ENCODE assay signal across 19 mouse cellular contexts in the genomic region with DNA sequence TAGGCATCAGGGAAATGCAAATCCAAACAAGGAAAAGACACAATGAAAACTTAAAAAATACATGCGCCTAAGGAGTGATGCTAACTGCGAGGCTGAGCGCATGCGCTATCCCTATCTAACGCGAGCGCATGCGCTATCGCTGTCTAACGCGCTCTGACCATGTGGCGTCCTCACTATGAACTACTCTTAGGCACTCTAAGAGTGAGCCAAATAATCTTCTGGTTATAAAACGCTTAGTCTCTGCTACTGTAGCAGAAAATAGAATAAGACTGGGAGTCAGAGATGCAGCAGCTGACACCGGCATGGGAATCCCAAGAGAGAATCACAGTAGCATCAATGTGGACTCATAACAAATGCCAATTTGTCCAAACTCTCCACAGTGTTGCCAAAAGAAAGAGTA. TPM values are rescaled to one million over a fixed set of nuclear protein-coding genes. Genes with fewer than 3 reads are reported as not detected.
DNase-seq lines count a peak whose midpoint lies in the region; ATAC-seq and TF ChIP-seq lines count a peak whose summit lies in the region.
"Had no signal": no experiment of that assay in that cellular context is flagged by ENCODE, and none has a peak within 500 bp of the region (broad histone marks: within the 10 kb centered on the region; RNA-seq: fewer than 3 reads in every experiment).

No protein-coding gene starts in this region.

- H3K9ac ChIP-seq in hindbrain, embryonic 13.5 days, result no peak overlapping the region
- no peak overlapping the region for H3K9ac ChIP-seq in hindbrain, embryonic 12.5 days
- H3K9ac ChIP-seq in midbrain, postnatal 0 days (replicated peaks; ENCODE audit: low read length, poor library complexity, severe bottlenecking), result no peak overlapping the region
- no peak overlapping the region for H3K9ac ChIP-seq in midbrain, embryonic 13.5 days (replicated peaks)
- H3K9ac ChIP-seq: embryonic facial prominence, embryonic 12.5 days; forebrain, embryonic 15.5 days; heart, embryonic 13.5 days had no signal

- DNase-seq in midbrain, embryonic 10.5 days (ENCODE audit: low spot score), result no peak
- no peak for DNase-seq in midbrain, postnatal 0 days (ENCODE audit: low spot score)
- DNase-seq in adipocyte (ENCODE audit: low spot score), result no peak
- DNase-seq in thymus, postnatal 36 days, result no peak
- DNase-seq: adrenal gland, adult 8-10 months; adrenal gland, postnatal 36 days; cerebellum, adult 11 months; cerebellum, adult 8-10 months; cerebellum, postnatal 14 days; gastrocnemius, postnatal 14 days; heart, postnatal 36 days; kidney, adult 18-20 months had no signal

- H3K9me3 ChIP-seq in hindbrain, embryonic 13.5 days, result no peaks in the 10 kb centered on the region
- no peaks in the 10 kb centered on the region for H3K9me3 ChIP-seq in hindbrain, embryonic 12.5 days (replicated peaks)
- no peaks in the 10 kb centered on the region for H3K9me3 ChIP-seq in midbrain, embryonic 10.5 days (replicated peaks)
- no peaks in the 10 kb centered on the region for H3K9me3 ChIP-seq in midbrain, postnatal 0 days (ENCODE audit: low read length)
- H3K9me3 ChIP-seq in midbrain, embryonic 13.5 days, result no peaks in the 10 kb centered on the region; the same call in 1 of the 2 replicates
- H3K9me3 ChIP-seq: embryonic facial prominence, embryonic 12.5 days; forebrain, embryonic 15.5 days; heart, embryonic 13.5 days had no signal

- no peak for TF ChIP-seq CTCF in midbrain, postnatal 0 days (IDR thresholded peaks at IDR 0.05)

- no peak overlapping the region for H3K4me3 ChIP-seq in hindbrain, embryonic 13.5 days
- H3K4me3 ChIP-seq in hindbrain, embryonic 12.5 days, result no peak overlapping the region
- H3K4me3 ChIP-seq in midbrain, embryonic 10.5 days, result no peak overlapping the region
- H3K4me3 ChIP-seq in midbrain, postnatal 0 days (ENCODE audit: low read depth, low read length), result no peak overlapping the region
- no peak overlapping the region for H3K4me3 ChIP-seq in midbrain, embryonic 13.5 days (replicated peaks)
- H3K4me3 ChIP-seq: embryonic facial prominence, embryonic 12.5 days; forebrain, embryonic 15.5 days; heart, embryonic 13.5 days had no signal

- WGBS in hindbrain, embryonic 13.5 days, result 91% methylated on average over 14 of the region's 14 CpGs
- WGBS in hindbrain, embryonic 12.5 days, result 94% methylated on average over 14 of the region's 14 CpGs
- 94% methylated on average over 14 of the region's 14 CpGs for WGBS in midbrain, embryonic 10.5 days
- WGBS in midbrain, postnatal 0 days, result 81% methylated on average over 14 of the region's 14 CpGs
- 91% methylated on average over 14 of the region's 14 CpGs for WGBS in midbrain, embryonic 13.5 days

- 0 out of 2 replicates have a peak, but pooled peaks cover 4% of the 10 kb centered on the region for H3K27me3 ChIP-seq in hindbrain, embryonic 13.5 days
- H3K27me3 ChIP-seq in hindbrain, embryonic 12.5 days, result no peaks in the 10 kb centered on the region
- peaks cover 28% of the 10 kb centered on the region for H3K27me3 ChIP-seq in midbrain, embryonic 10.5 days (ENCODE audit: low read depth, poor library complexity, severe bottlenecking)
- H3K27me3 ChIP-seq in midbrain, postnatal 0 days (ENCODE audit: insufficient read depth, low read length), result no peaks in the 10 kb centered on the region
- H3K27me3 ChIP-seq in midbrain, embryonic 13.5 days, result peaks cover 29% of the 10 kb centered on the region
- H3K27me3 ChIP-seq: embryonic facial prominence, embryonic 12.5 days; forebrain, embryonic 15.5 days had no signal

- ATAC-seq in hindbrain, embryonic 13.5 days (ENCODE audit: low FRiP score), result no peak
- ATAC-seq in hindbrain, embryonic 12.5 days (ENCODE audit: low FRiP score), result no peak
- no peak for ATAC-seq in midbrain, postnatal 0 days (ENCODE audit: low FRiP score)
- no peak for ATAC-seq in midbrain, embryonic 13.5 days
- ATAC-seq: forebrain, embryonic 15.5 days; inflammation-experienced regulatory T-cells, adult 6 months had no signal

- H3K27ac ChIP-seq in hindbrain, embryonic 13.5 days, result peak overlapping the region; percentile 48; the same call in 1 of the 2 replicates
- no peak overlapping the region for H3K27ac ChIP-seq in hindbrain, embryonic 12.5 days
- H3K27ac ChIP-seq in midbrain, embryonic 10.5 days (replicated peaks), result 0 out of 2 replicates have a peak overlapping the region, but pooled peaks have one; percentile 10
- H3K27ac ChIP-seq in midbrain, postnatal 0 days (ENCODE audit: low read depth, low read length), result no peak overlapping the region
- H3K27ac ChIP-seq in midbrain, embryonic 13.5 days, result peak overlapping the region; percentile 55
- H3K27ac ChIP-seq: embryonic facial prominence, embryonic 12.5 days; forebrain, embryonic 15.5 days; heart, embryonic 13.5 days had no signal

- peaks cover 18% of the 10 kb centered on the region for H3K4me1 ChIP-seq in hindbrain, embryonic 13.5 days (replicated peaks)
- peaks cover 15% of the 10 kb centered on the region; the same call in 1 of the 2 replicates for H3K4me1 ChIP-seq in hindbrain, embryonic 12.5 days
- H3K4me1 ChIP-seq in midbrain, embryonic 10.5 days, result peaks cover 19% of the 10 kb centered on the region
- H3K4me1 ChIP-seq in midbrain, postnatal 0 days (ENCODE audit: insufficient read depth, low read length), result 0 out of 2 replicates have a peak, but pooled peaks cover 2% of the 10 kb centered on the region
- H3K4me1 ChIP-seq in midbrain, embryonic 13.5 days (replicated peaks), result peaks cover 19% of the 10 kb centered on the region
- H3K4me1 ChIP-seq: embryonic facial prominence, embryonic 12.5 days; forebrain, embryonic 15.5 days; heart, embryonic 13.5 days had no signal

- H3K36me3 ChIP-seq in hindbrain, embryonic 13.5 days, result no peaks in the 10 kb centered on the region
- H3K36me3 ChIP-seq in hindbrain, embryonic 12.5 days, result no peaks in the 10 kb centered on the region
- H3K36me3 ChIP-seq in midbrain, embryonic 10.5 days, result no peaks in the 10 kb centered on the region
- no peaks in the 10 kb centered on the region for H3K36me3 ChIP-seq in midbrain, postnatal 0 days (ENCODE audit: insufficient read depth, low read length)
- H3K36me3 ChIP-seq in midbrain, embryonic 13.5 days, result no peaks in the 10 kb centered on the region
- H3K36me3 ChIP-seq: embryonic facial prominence, embryonic 12.5 days; forebrain, embryonic 15.5 days; heart, embryonic 13.5 days had no signal

- no peak overlapping the region for H3K4me2 ChIP-seq in hindbrain, embryonic 13.5 days
- H3K4me2 ChIP-seq in hindbrain, embryonic 12.5 days (replicated peaks), result no peak overlapping the region
- H3K4me2 ChIP-seq in midbrain, postnatal 0 days (ENCODE audit: low read depth, low read length, poor library complexity, severe bottlenecking), result no peak overlapping the region
- no peak overlapping the region for H3K4me2 ChIP-seq in midbrain, embryonic 13.5 days (replicated peaks)
- H3K4me2 ChIP-seq: forebrain, embryonic 15.5 days had no signal

RNA-seq across cellular contexts. Expression of a gene that starts 48.2 kb away (rescaled TPM):
- 35.6 TPM in 2 replicates for polyA plus RNA-seq in hindbrain, embryonic 13.5 days (2015; fragmentation: Nextera tagmentation; extraction: Ambion mirVana)
- polyA plus RNA-seq in hindbrain, embryonic 12.5 days (2016; fragmentation: Nextera tagmentation; extraction: Ambion mirVana), result 36.8 and 40.9 TPM in 2 replicates
- 40.4 and 41.7 TPM in 2 replicates for polyA plus RNA-seq in midbrain, embryonic 10.5 days (2016; fragmentation: Nextera tagmentation; extraction: Ambion mirVana)
- 21.8 and 35.2 TPM in 2 replicates for total RNA-seq in midbrain, postnatal 0 days (2014; rRNA removed)
- polyA plus RNA-seq in midbrain, postnatal 0 days (2015; fragmentation: Nextera tagmentation; extraction: Ambion mirVana), result 44.4 and 46.2 TPM in 2 replicates
- 32.8 and 37.0 TPM in 2 replicates for polyA plus RNA-seq in midbrain, embryonic 13.5 days (2015; fragmentation: Nextera tagmentation; extraction: Ambion mirVana)

Comparison
In these comparisons a context has a peak if more than half of its experiments do, and no peak if none do; other contexts are left out.
1. H3K27ac ChIP-seq: peak in hindbrain, embryonic 13.5 days (single experiment), midbrain, embryonic 10.5 days (single experiment) and midbrain, embryonic 13.5 days (single experiment); none in hindbrain, embryonic 12.5 days (single experiment) and midbrain, postnatal 0 days (single experiment).